Mouse (Mus musculus) forebrain, embryonic 11.5 days (tissue): ENCODE results near the gene Dhdh. TPM values are rescaled to one million over a fixed set of nuclear protein-coding genes. Genes with fewer than 3 reads are reported as not detected.
A peak's percentile ranks its signal among the peaks of the same experiment; 100 is the strongest.

Source experiments
- ATAC-seq: fragments of 200-750 bp; cut with Nextera tagmentation; replicated peaks from 2 replicates; pipeline ENCODE4 v1.8.0; 2017; ENCODE audit warnings: moderate TSS enrichment; ENCODE audit not compliant: low FRiP score
- DNase-seq: peaks from one replicate; pipeline ENCODE4 v3.0.0-alpha.2; 2017; ENCODE audit warnings: low spot score
- H3K27ac ChIP-seq: fragments of 300-500 bp; sonication (generic); 2 replicates; pipeline ENCODE4 v1.5.1; 2014; ENCODE audit warnings: low read depth, low read length
- H3K27me3 ChIP-seq: fragments of 300-500 bp; sonication (generic); 2 replicates; pipeline ENCODE4 v1.6.1; 2014; ENCODE audit warnings: mild to moderate bottlenecking, low read length, mixed read lengths; ENCODE audit not compliant: control insufficient read depth, insufficient read depth
- H3K36me3 ChIP-seq: fragments of 300-500 bp; sonication (generic); 2 replicates; pipeline ENCODE4 v1.6.1; 2014; ENCODE audit warnings: mild to moderate bottlenecking, low read length, moderate library complexity, mixed read lengths; ENCODE audit not compliant: control insufficient read depth, insufficient read depth
- H3K4me1 ChIP-seq: fragments of 300-500 bp; sonication (generic); replicated peaks from 2 replicates; pipeline ENCODE4 v1.6.1; 2014; ENCODE audit warnings: low read length, mixed read lengths; ENCODE audit not compliant: control insufficient read depth, insufficient read depth
- H3K4me2 ChIP-seq: fragments of 300-500 bp; sonication (generic); 2 replicates; pipeline ENCODE4 v1.6.1; 2014; ENCODE audit warnings: low read depth, mild to moderate bottlenecking, low read length, moderate library complexity, mixed read lengths; ENCODE audit not compliant: severe bottlenecking
- H3K4me3 ChIP-seq: fragments of 300-500 bp; sonication (generic); 2 replicates; pipeline ENCODE4 v1.5.1; 2014; ENCODE audit warnings: low read depth, low read length
- H3K9ac ChIP-seq: fragments of 300-500 bp; sonication (generic); 2 replicates; pipeline ENCODE4 v1.6.1; 2014; ENCODE audit warnings: low read length
- H3K9me3 ChIP-seq: fragments of 300-500 bp; sonication (generic); 2 replicates; pipeline ENCODE4 v1.6.1; 2016; ENCODE audit warnings: low read length, mixed read lengths; ENCODE audit not compliant: control insufficient read depth
- WGBS: fragments of 180-500 bp; shearing (Covaris S2); extraction: QIAGEN DNeasy Blood & Tissue Kit; methylation state at CpG from one replicate; pipeline ENCODE4 v1.1.7; 2014; 5-methylcytosine and 5-hydroxymethylcytosine counted together
- polyA plus RNA-seq: library from polyadenylated mRNA; unstranded; fragments of >200 nt; fragmentation: Nextera tagmentation; extraction: Ambion mirVana; gene quantifications from 2 replicates; pipeline ENCODE4 v1.2.1, GENCODE M21; 2014

The Dhdh gene
- polyA plus RNA-seq, 1 experiment from 2014 or later = 4.6 TPM

DNA sequence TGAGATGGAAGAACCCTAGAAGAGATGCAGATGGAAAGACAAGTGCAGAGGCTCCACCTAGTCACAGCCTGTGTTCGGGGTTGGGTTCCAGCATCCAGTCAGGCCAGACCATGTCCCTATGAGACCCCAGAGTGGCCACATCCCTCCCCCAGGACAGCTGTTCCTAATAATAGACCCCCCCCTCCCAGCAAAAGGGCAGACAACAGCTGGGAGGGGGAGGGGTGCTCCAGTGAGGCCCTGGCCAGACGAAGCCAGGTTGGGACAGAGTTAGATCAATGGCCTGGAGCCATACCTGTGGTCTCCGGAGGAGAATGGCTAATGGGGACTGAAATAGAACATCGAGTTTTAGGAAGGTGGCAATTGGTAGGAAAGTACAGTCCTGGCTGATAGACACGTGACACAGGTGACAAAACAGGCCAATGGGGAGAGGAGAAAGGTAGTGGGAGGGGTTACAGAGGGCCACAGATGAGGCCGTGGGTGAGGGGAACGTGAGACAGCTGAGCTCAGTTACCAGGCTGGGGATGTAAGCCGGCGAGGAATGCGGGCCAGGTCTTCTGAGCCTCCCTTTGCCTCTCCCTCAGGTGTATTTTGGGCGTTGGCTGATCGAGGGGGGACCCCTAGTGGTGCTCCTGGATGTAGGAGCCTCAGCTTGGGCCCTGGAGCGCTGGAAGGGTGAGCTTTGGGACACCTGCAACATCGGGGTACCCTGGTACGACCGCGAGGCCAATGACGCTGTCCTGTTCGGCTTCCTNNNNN, 50.9 kb downstream of the Dhdh start, which contains the start of gene Ruvbl2:
TSS of gene Ruvbl2 (minus strand) at position 576 of the 756 bp plus-strand sequence.
- DNase-seq (no peak), ATAC-seq (no peak)
- Histone ChIP-seq H3K36me3 (no peaks in the 10 kb centered on the region), H3K4me2 (no peak within 1 kb of the TSS), H3K27ac (no peak within 1 kb of the TSS), H3K4me3 (no peak within 1 kb of the TSS), H3K27me3 (no peaks in the 10 kb centered on the region), H3K4me1 (peaks cover 16% of the 10 kb centered on the region), H3K9me3 (no peaks in the 10 kb centered on the region), H3K9ac (no peak within 1 kb of the TSS)
- 15% methylated on average over 19 of the region's 19 CpGs for WGBS

- no peaks in the 10 kb centered on the region for H3K36me3 ChIP-seq
- peaks cover 16% of the 10 kb centered on the region for H3K4me1 ChIP-seq
- H3K27me3 ChIP-seq = no peaks in the 10 kb centered on the region
- H3K9ac ChIP-seq = no peak overlapping the region
- no peaks in the 10 kb centered on the region for H3K9me3 ChIP-seq
- H3K4me2 ChIP-seq = no peak overlapping the region
- no peak for ATAC-seq
- H3K27ac ChIP-seq = no peak overlapping the region
- H3K4me3 ChIP-seq = no peak overlapping the region
- WGBS = 23% methylated on average over 6 of the region's 6 CpGs
- no peak for DNase-seq
Observed at GRCm38 (mm10) chr7:45437046-45437445, 51.6 kb downstream of the Dhdh start.

DNA sequence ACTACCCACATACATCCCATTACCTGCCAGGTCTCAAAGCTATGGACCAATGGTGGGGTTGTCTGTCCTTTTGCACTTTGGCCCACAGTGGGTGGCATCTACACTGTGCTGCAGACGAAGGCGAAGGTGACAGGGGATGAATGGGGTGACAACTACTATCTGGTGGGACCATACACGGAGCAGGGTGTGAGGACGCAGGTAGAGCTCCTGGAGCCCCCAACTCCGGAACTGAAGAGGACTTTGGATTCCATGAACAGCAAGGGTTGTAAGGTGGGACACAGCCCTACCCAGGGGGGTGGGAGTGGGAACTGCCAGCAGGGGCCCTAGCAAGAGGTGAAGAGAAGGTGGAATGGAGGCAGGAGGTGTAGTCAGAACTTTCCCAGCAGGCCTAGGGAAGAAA, 52.2 kb downstream of the Dhdh start:
- no peak for ATAC-seq
- H3K27me3 ChIP-seq = no peaks in the 10 kb centered on the region
- 89% methylated on average over 5 of the region's 5 CpGs for WGBS
- H3K27ac ChIP-seq = no peak overlapping the region
- H3K9ac ChIP-seq = no peak overlapping the region
- H3K4me2 ChIP-seq = no peak overlapping the region
- no peaks in the 10 kb centered on the region for H3K9me3 ChIP-seq
- no peak for DNase-seq
- no peaks in the 10 kb centered on the region for H3K36me3 ChIP-seq
- peaks cover 16% of the 10 kb centered on the region for H3K4me1 ChIP-seq
- no peak overlapping the region for H3K4me3 ChIP-seq

DNA sequence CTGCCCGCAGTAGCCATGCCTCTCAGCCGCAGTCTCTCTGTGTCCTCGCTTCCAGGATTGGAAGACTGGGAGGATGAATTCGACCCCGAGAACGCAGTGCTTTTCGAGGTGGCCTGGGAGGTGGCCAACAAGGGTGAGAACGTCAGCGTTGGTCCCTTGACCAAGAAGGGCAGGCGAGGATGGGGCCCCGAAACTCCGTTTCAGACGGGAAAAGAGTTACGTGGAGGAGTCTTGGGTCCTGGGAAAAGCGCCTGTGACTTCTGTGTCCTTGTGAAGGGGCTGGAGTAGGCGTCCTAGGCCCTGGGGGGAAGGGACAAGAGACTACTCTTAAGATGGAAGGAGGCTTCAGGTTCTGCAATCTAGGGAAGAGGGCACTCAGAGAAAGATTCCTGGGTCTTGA, 53.6 kb downstream of the Dhdh start:
- no peak for ATAC-seq
- peak overlapping the region; percentile 78 for H3K9ac ChIP-seq
- WGBS = 2% methylated on average over 16 of the region's 16 CpGs
- no peak overlapping the region for H3K27ac ChIP-seq
- H3K27me3 ChIP-seq = no peaks in the 10 kb centered on the region
- H3K9me3 ChIP-seq = no peaks in the 10 kb centered on the region
- H3K4me2 ChIP-seq = peak overlapping the region; percentile 69
- H3K4me1 ChIP-seq = peaks cover 16% of the 10 kb centered on the region
- H3K36me3 ChIP-seq = no peaks in the 10 kb centered on the region; the same call in 1 of the 2 replicates
- DNase-seq = no peak
- H3K4me3 ChIP-seq = peak overlapping the region; percentile 89

GRCm38 (mm10) chr7:45434203-45435015, 54.2 kb downstream of the Dhdh start, which contains the start of gene Gys1:
TSS of gene Gys1 (plus strand) at chr7:45434844.
- Histone ChIP-seq H3K4me3 (peak within 1 kb of the TSS; percentile 89), H3K4me1 (peaks cover 16% of the 10 kb centered on the region), H3K27me3 (no peaks in the 10 kb centered on the region), H3K36me3 (no peaks in the 10 kb centered on the region; the same call in 1 of the 2 replicates), H3K4me2 (peak within 1 kb of the TSS; percentile 77), H3K9me3 (no peaks in the 10 kb centered on the region), H3K9ac (peak within 1 kb of the TSS; percentile 86), H3K27ac (peak within 1 kb of the TSS; percentile 85)
- DNase-seq = peak; percentile 100
- peak; percentile 97 for ATAC-seq
- WGBS = under 1% methylated on average over 44 of the region's 45 CpGs

DNA sequence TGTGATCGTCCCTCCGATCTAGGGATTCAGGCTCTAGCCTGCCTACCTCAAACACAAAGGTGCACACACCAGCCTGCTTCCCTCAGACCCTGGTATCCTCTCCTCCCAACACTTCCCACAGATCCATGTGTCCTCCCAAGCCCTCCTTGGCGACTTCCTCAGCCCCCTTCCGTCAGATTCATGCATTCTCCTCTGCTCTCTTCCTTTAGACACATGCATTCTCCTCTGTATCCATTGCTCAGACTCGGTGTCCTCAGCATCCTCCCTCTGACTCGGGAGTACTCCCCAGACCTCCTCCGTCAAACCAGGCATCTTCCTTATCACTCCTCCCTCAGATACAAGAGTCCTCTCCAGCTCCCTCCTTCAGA, 54.8 kb downstream of the Dhdh start:
- Histone ChIP-seq H3K27ac (peak overlapping the region; percentile 85; the same call in 1 of the 2 replicates), H3K4me3 (peak overlapping the region; percentile 89), H3K36me3 (peaks cover 1% of the 10 kb centered on the region; the same call in 1 of the 2 replicates), H3K4me2 (peak overlapping the region; percentile 77), H3K4me1 (peaks cover 16% of the 10 kb centered on the region), H3K9ac (peak overlapping the region; percentile 86), H3K9me3 (no peaks in the 10 kb centered on the region), H3K27me3 (no peaks in the 10 kb centered on the region)
- DNase-seq = no peak
- no peak for ATAC-seq
- WGBS = 0% methylated on average over 7 of the region's 7 CpGs

GRCm38 (mm10) chr7:45426556-45426955, 62.0 kb downstream of the Dhdh start:
- H3K27me3 ChIP-seq = no peaks in the 10 kb centered on the region
- ATAC-seq = no peak
- H3K9ac ChIP-seq = no peak overlapping the region
- no peak for DNase-seq
- H3K27ac ChIP-seq = no peak overlapping the region
- peaks cover 32% of the 10 kb centered on the region; the same call in 1 of the 2 replicates for H3K36me3 ChIP-seq
- H3K4me3 ChIP-seq = no peak overlapping the region
- 93% methylated on average over 8 of the region's 8 CpGs for WGBS
- H3K9me3 ChIP-seq = no peaks in the 10 kb centered on the region
- no peak overlapping the region for H3K4me2 ChIP-seq
- no peaks in the 10 kb centered on the region for H3K4me1 ChIP-seq

DNA sequence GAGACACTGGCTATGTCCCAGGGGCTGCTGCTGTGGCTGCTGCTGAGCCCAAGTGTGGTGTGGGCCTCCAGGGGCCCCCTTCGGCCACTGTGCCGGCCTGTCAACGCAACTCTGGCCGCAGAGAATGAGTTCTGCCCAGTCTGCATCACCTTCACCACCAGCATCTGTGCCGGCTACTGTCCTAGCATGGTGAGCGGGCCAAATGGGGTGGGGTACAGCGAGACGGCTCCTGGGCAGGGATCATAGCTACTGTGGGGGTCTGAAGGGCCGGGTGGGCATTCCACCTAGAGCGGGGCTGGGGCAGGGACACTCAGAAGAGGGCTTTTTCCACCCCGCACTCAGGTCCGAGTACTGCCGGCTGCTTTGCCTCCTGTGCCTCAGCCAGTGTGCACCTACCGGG, 67.4 kb downstream of the Dhdh start:
- H3K4me1 ChIP-seq = no peaks in the 10 kb centered on the region
- DNase-seq (no peak), ATAC-seq (no peak)
- H3K4me2 ChIP-seq = no peak overlapping the region
- H3K27me3 ChIP-seq = peaks cover 34% of the 10 kb centered on the region
- H3K27ac ChIP-seq = no peak overlapping the region
- no peaks in the 10 kb centered on the region for H3K9me3 ChIP-seq
- 85% methylated on average over 14 of the region's 14 CpGs for WGBS
- H3K36me3 ChIP-seq = peaks cover 30% of the 10 kb centered on the region; the same call in 1 of the 2 replicates
- no peak overlapping the region for H3K9ac ChIP-seq
- no peak overlapping the region for H3K4me3 ChIP-seq
